Mouse (Mus musculus) olfactory bulb, adult 2 months (tissue): Measurements from ENCODE around the gene Dok5.

ENCODE experiments used
- CTCF ChIP-seq: fragments of 200-500 bp; IDR thresholded peaks from 2 replicates; pipeline ENCODE4 v1.5.1; 2012; ENCODE audit warnings: low read depth, mild to moderate bottlenecking, low read length, moderate library complexity; ENCODE audit not compliant: insufficient read depth
- POLR2A ChIP-seq: fragments of 200-500 bp; IDR thresholded peaks from 2 replicates; pipeline ENCODE4 v1.6.1; 2012; ENCODE audit warnings: mild to moderate bottlenecking, low read depth, low read length, moderate library complexity; ENCODE audit not compliant: insufficient read depth

DNA sequence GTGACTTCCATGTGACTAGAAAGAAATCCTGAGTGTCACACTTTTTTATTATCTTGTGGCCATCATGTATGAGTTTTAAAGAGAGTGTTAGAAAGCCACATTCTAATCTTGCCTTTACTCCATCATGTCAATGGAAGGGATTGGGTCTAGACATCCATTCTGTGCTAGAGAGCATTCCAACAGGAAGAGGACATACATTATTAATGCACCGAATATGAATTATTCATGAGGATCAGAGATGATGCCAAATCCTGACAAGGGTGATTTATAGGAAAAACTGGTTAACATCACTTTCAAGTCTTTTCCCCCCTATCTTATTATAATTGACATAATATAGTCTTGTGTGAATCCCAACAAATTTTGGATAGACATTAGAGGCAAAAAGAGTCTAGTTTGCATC, 2.1 kb downstream of the Dok5 start:
- TF ChIP-seq CTCF (no peak), POLR2A (no peak)
